Mouse (Mus musculus): ENCODE data around the gene Herc1. TPM values are rescaled to one million over a fixed set of nuclear protein-coding genes. Genes with fewer than 3 reads are reported as not detected.

The Herc1 gene
- polyA plus RNA-seq (2017; shearing (Covaris generic)): 53.1 TPM

DNA sequence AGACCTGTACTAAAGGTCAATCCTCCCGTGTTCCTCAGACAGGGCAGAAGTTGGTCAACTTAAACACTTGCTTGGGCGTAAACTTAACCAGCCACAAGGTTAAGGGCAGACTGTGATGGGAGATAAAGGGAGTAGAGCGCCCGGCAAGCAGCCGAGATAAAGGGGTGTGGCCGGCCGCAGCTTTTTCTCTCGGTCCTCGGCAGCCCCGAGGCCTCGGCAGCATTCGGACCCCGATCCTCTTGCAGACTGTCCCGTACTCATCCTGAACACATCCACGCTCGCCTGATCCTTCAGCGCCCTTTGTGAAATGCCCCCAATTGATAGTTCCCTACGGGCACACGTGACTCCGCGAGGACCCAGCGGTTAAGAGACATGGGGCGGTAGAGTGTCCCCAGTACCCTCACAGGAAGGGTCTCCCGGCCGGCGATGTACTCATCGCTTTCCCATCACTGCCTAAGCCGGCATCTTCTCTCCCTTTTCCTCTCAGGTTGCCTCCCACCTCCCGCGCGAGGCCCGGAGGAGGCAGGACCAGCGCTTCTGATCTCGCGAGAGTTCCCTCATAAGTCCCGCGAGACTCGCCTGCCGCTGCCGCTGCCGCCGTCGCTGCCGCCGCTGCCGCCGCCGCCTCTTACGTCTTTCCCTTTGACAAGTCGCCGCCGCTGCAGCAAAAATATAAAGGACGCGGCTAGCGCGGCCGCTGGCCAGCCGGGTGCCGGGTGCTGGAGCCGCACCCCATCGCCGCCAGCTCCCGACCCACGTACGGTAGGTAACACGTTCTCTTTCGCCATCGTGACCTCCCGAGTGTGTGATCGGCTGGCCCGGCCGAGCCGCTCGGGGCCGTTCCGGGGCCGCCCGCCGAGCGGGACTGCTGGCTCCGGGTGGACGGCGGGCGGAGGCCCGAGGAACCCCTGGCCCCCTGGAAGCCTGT is at the start of gene Herc1:
TSS of gene Herc1 (plus strand) at position 591 of the 928 bp plus-strand sequence.

GRCm38 (mm10) chr9:66514256-66514770 is 164.1 kb downstream of the Herc1 start, which contains the start of gene Fbxl22:
TSS of gene Fbxl22 (minus strand) at chr9:66514593.

Other genes starting within 250 kb of the Herc1 start
- gene Snx1, start 223.9 kb upstream of the Herc1 start, polyA plus RNA-seq (2017; shearing (Covaris generic)): 139 TPM
- 139 TPM for gene Ciao2a, start 223.8 kb upstream of the Herc1 start, polyA plus RNA-seq (2017; shearing (Covaris generic))
- gene Dapk2, start 192.2 kb upstream of the Herc1 start, polyA plus RNA-seq (2017; shearing (Covaris generic)): 0.72 TPM
- gene Fbxl22, start 164.1 kb downstream of the Herc1 start, polyA plus RNA-seq (2017; shearing (Covaris generic)): 1.7 TPM
- gene Usp3, start 242.7 kb downstream of the Herc1 start, polyA plus RNA-seq (2017; shearing (Covaris generic)): 194 TPM